Mouse (Mus musculus): ENCODE results near the gene Fam71e2.
"Not testable (repeated sequence)": the region's sequence is repeated elsewhere in the genome, so short reads cannot be mapped to it uniquely, and the experiment has no call there.

The Fam71e2 gene

GRCm38 (mm10) chr7:4771202-4771601, at the start of gene Fam71e2:
Fam71e2 (minus strand) TSS chr7:4771302.
- DNase-seq (ENCODE audit: low read depth, low spot score) = no peak

GRCm38 (mm10) chr7:4816559-4816958, 45.5 kb upstream of the Fam71e2 start:
- DNase-seq (ENCODE audit: low read depth, low spot score) = no peak

GRCm38 (mm10) chr7:4813105-4813791, 42.1 kb upstream of the Fam71e2 start:
- DNase-seq (ENCODE audit: low read depth, low spot score) = no peak

- peak; percentile 100 for DNase-seq (ENCODE audit: low read depth, low spot score)
These were observed 41.4 kb upstream of the Fam71e2 start, which contains the start of gene Ube2s for GRCm38 (mm10) chr7:4812303-4813104. Ube2s (minus strand) TSS chr7:4812590.

- DNase-seq (ENCODE audit: low read depth, low spot score) = peak; percentile 32
These were observed 40.8 kb upstream of the Fam71e2 start for GRCm38 (mm10) chr7:4811842-4812302.

GRCm38 (mm10) chr7:4811131-4811530, 40.0 kb upstream of the Fam71e2 start:
- not testable (repeated sequence) for DNase-seq (ENCODE audit: low read depth, low spot score)

GRCm38 (mm10) chr7:4806716-4807115, 35.6 kb upstream of the Fam71e2 start:
- peak; percentile 83 for DNase-seq (ENCODE audit: low read depth, low spot score)

- DNase-seq (ENCODE audit: low read depth, low spot score) = peak; percentile 49
These were observed 31.1 kb upstream of the Fam71e2 start for GRCm38 (mm10) chr7:4802247-4802646.

- DNase-seq (ENCODE audit: low read depth, low spot score) = peak; percentile 80
These were observed 24.8 kb upstream of the Fam71e2 start for GRCm38 (mm10) chr7:4795767-4796433.

GRCm38 (mm10) chr7:4794631-4795168, 23.6 kb upstream of the Fam71e2 start:
- DNase-seq (ENCODE audit: low read depth, low spot score) = no peak

GRCm38 (mm10) chr7:4793674-4794073, 22.6 kb upstream of the Fam71e2 start:
- DNase-seq (ENCODE audit: low read depth, low spot score) = peak; percentile 38

- peak; percentile 32 for DNase-seq (ENCODE audit: low read depth, low spot score)
These were observed 22.1 kb upstream of the Fam71e2 start for GRCm38 (mm10) chr7:4793248-4793647.

GRCm38 (mm10) chr7:4792278-4793212, 21.4 kb upstream of the Fam71e2 start, which contains the start of gene Rpl28:
Rpl28 (plus strand) TSS chr7:4792874.
- peak; percentile 98 for DNase-seq (ENCODE audit: low read depth, low spot score)

- peak; percentile 24 for DNase-seq (ENCODE audit: low read depth, low spot score)
These were observed 18.4 kb upstream of the Fam71e2 start, which contains the start of gene Tmem238 for GRCm38 (mm10) chr7:4789436-4789935. Tmem238 (minus strand) TSS chr7:4789656.

- peak; percentile 68 for DNase-seq (ENCODE audit: low read depth, low spot score)
These were observed 17.7 kb upstream of the Fam71e2 start for GRCm38 (mm10) chr7:4788499-4789435.

- DNase-seq (ENCODE audit: low read depth, low spot score) = no peak
These were observed 12.7 kb upstream of the Fam71e2 start for GRCm38 (mm10) chr7:4783667-4784268.

- no peak for DNase-seq (ENCODE audit: low read depth, low spot score)
These were observed 11.7 kb upstream of the Fam71e2 start, which contains the start of the genes Il11 and Tmem190 for GRCm38 (mm10) chr7:4782759-4783158. Il11 (minus strand) TSS chr7:4782859. Tmem190 (plus strand) TSS chr7:4782937.

- DNase-seq (ENCODE audit: low read depth, low spot score) = no peak
These were observed 11.0 kb upstream of the Fam71e2 start for GRCm38 (mm10) chr7:4782130-4782529.

GRCm38 (mm10) chr7:4779921-4780320, 8.8 kb upstream of the Fam71e2 start:
- no peak for DNase-seq (ENCODE audit: low read depth, low spot score)
